Mouse (Mus musculus) right cerebral cortex, postnatal 25 days (tissue): ENCODE measurements around the gene Plcb4.

ENCODE experiments used
- DNase-seq: peaks from one replicate; pipeline ENCODE4 v3.0.0; 2022

Gene Plcb4

GRCm38 (mm10) chr2:135812701-135813246 lies 154.0 kb downstream of the Plcb4 start:
- DNase-seq, result no peak

GRCm38 (mm10) chr2:135820691-135821090 lies 161.9 kb downstream of the Plcb4 start:
- DNase-seq, result no peak

- no peak for DNase-seq
Observed at GRCm38 (mm10) chr2:135823690-135824089, 164.9 kb downstream of the Plcb4 start.

GRCm38 (mm10) chr2:135824757-135825156 lies 165.9 kb downstream of the Plcb4 start:
- DNase-seq, result no peak

- DNase-seq, result no peak
Observed at GRCm38 (mm10) chr2:135825645-135826044, 166.8 kb downstream of the Plcb4 start.

- no peak for DNase-seq
Observed at GRCm38 (mm10) chr2:135826616-135827360, 168.0 kb downstream of the Plcb4 start.

- DNase-seq, result no peak
Observed at GRCm38 (mm10) chr2:135828446-135828845, 169.6 kb downstream of the Plcb4 start.

GRCm38 (mm10) chr2:135833743-135834142 lies 174.9 kb downstream of the Plcb4 start:
- no peak for DNase-seq

- DNase-seq, result no peak
Observed at GRCm38 (mm10) chr2:135834435-135834834, 175.6 kb downstream of the Plcb4 start.

- DNase-seq, result no peak
Observed at GRCm38 (mm10) chr2:135835911-135836310, 177.1 kb downstream of the Plcb4 start.

- DNase-seq, result no peak
Observed at GRCm38 (mm10) chr2:135836426-135836825, 177.6 kb downstream of the Plcb4 start.

- DNase-seq, result no peak
Observed at GRCm38 (mm10) chr2:135837730-135838129, 178.9 kb downstream of the Plcb4 start.

GRCm38 (mm10) chr2:135838135-135838534 lies 179.3 kb downstream of the Plcb4 start:
- DNase-seq, result no peak

- no peak for DNase-seq
Observed at GRCm38 (mm10) chr2:135838651-135839286, 180.0 kb downstream of the Plcb4 start.

- no peak for DNase-seq
Observed at GRCm38 (mm10) chr2:135843721-135844120, 184.9 kb downstream of the Plcb4 start.

- no peak for DNase-seq
Observed at GRCm38 (mm10) chr2:135846903-135847302, 188.1 kb downstream of the Plcb4 start.

GRCm38 (mm10) chr2:135847738-135848137 lies 188.9 kb downstream of the Plcb4 start:
- no peak for DNase-seq

GRCm38 (mm10) chr2:135848169-135848568 lies 189.4 kb downstream of the Plcb4 start:
- DNase-seq, result no peak

- no peak for DNase-seq
Observed at GRCm38 (mm10) chr2:135851964-135852363, 193.2 kb downstream of the Plcb4 start.

GRCm38 (mm10) chr2:135853085-135853484 lies 194.3 kb downstream of the Plcb4 start:
- DNase-seq, result no peak

- DNase-seq, result no peak
Observed at GRCm38 (mm10) chr2:135854059-135854458, 195.2 kb downstream of the Plcb4 start.

GRCm38 (mm10) chr2:135855890-135856490 lies 197.2 kb downstream of the Plcb4 start:
- no peak for DNase-seq

GRCm38 (mm10) chr2:135856826-135857225 lies 198.0 kb downstream of the Plcb4 start:
- no peak for DNase-seq
